Mouse (Mus musculus): ENCODE measurements at regions not wholly inside any gene's neighbourhood (a gene's known extent, or its start where the extent isn't known, plus 50 kb on each side); places are given as distances from the start of the nearest gene placed in this dataset.
A peak's percentile ranks its signal among the peaks of the same experiment; 100 is the strongest.

DNA sequence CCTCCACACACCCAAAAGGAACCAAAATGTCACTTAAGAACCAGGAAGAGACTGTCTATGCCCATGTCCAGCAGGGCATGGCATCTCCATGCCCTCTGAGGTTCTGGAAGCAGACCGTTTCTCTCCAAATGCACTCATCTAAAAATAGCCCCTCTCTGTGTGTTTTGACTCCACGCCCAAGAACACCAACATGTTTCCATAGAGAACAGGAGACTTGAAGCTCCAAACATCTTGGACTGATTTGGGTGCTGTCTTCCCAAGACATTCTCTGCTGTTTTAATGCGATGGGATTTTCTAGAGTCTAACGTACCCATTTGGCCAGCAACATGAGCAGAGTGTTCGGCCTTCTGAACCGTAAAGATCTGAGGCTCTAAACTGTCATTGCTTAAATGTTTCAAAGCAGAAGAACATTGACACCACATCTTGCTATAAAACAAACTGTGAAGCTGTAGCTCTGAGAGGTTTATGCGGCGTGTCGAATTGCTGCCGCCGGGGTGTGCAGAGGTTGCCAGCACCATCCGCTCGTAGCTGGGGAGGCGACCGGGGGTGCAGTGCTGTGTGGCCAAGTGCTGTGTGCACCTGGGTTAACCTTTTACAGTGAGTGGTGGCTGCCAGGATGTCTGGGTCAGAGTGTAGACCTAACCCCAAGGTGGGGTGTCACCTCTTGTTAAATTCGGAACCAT lies 78.8 kb upstream of the Actrt2 start:
- no peak for TF ChIP-seq CTCF (IDR thresholded peaks at IDR 0.05; ENCODE audit: low read depth)
- WGBS, result 74% methylated on average over 16 of the region's 16 CpGs
- H3K4me2 ChIP-seq (ENCODE audit: low read depth, low read length), result no peak overlapping the region
- no peak overlapping the region for H3K4me3 ChIP-seq (ENCODE audit: low read length)
- DNase-seq (ENCODE audit: low spot score), result no peak
- H3K9ac ChIP-seq (replicated peaks; ENCODE audit: low read length), result no peak overlapping the region
- H3K36me3 ChIP-seq (ENCODE audit: insufficient read depth, low read length), result no peaks in the 10 kb centered on the region
- H3K27me3 ChIP-seq (ENCODE audit: insufficient read depth, low read length), result no peaks in the 10 kb centered on the region; the same call in 1 of the 2 replicates
- H3K9me3 ChIP-seq (ENCODE audit: low read length), result no peaks in the 10 kb centered on the region
- no peaks in the 10 kb centered on the region for H3K4me1 ChIP-seq (ENCODE audit: insufficient read depth, low read length)
- H3K27ac ChIP-seq, result no peak overlapping the region
- no peak for ATAC-seq

DNA sequence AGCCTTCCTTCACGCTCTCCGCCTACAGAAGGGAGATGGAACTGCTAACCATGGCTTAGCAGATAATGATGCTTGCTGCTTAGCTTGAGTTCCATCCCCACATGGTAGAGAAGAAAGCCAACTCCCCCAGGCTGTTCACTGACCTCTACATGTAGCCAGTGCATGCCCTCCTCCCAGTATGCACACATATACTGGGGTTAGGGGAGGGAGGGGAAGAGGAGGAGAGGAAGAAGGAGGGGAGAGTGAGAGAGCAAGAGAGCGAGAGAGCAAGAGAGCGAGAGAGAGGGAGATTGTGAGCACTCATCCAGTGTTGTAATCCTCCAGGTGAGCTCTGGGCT lies 79.3 kb upstream of the Actrt2 start:
- no peak for TF ChIP-seq CTCF (IDR thresholded peaks at IDR 0.05; ENCODE audit: low read depth)

DNA sequence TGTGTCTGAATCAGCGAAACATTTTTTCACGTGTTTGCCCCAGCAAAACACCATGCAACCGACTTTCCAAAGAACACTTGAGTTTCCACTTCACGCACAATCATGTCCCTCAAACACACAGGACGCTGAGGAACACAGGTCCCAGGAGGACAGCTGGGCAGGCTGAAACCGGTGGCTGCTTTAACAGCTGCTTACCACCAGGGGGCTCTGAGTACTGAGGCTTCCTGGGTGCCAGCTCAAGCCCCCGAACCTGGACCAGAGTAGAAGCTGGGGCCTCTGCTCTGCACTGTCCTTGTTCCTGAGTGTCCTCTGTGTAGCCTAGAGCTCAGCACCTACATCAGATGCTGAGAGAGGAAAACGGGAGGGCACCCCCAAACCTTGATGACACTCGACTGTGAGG lies 81.5 kb upstream of the Actrt2 start:
- Histone ChIP-seq H3K4me1 (ENCODE audit: insufficient read depth, low read length) (no peaks in the 10 kb centered on the region), H3K36me3 (ENCODE audit: insufficient read depth, low read length) (no peaks in the 10 kb centered on the region), H3K4me3 (ENCODE audit: low read length) (no peak overlapping the region), H3K9me3 (ENCODE audit: low read length) (no peaks in the 10 kb centered on the region), H3K4me2 (ENCODE audit: low read depth, low read length) (no peak overlapping the region), H3K27ac (no peak overlapping the region), H3K9ac (replicated peaks; ENCODE audit: low read length) (no peak overlapping the region), H3K27me3 (ENCODE audit: insufficient read depth, low read length) (no peaks in the 10 kb centered on the region)
- DNase-seq (ENCODE audit: low spot score) (peak; percentile 67), ATAC-seq (no peak)
- TF ChIP-seq CTCF (IDR thresholded peaks at IDR 0.05; ENCODE audit: low read depth), result peak; percentile 75
- WGBS, result 44% methylated on average over 9 of the region's 9 CpGs

More for the DNA sequence above, 79.3 kb upstream of the Actrt2 start:
- DNase-seq (ENCODE audit: low spot score), result no peak
- Histone ChIP-seq H3K27ac (no peak overlapping the region), H3K27me3 (ENCODE audit: insufficient read depth, low read length) (no peaks in the 10 kb centered on the region; the same call in 1 of the 2 replicates), H3K4me2 (ENCODE audit: low read depth, low read length) (no peak overlapping the region), H3K9ac (replicated peaks; ENCODE audit: low read length) (no peak overlapping the region), H3K4me1 (ENCODE audit: insufficient read depth, low read length) (no peaks in the 10 kb centered on the region), H3K4me3 (ENCODE audit: low read length) (no peak overlapping the region), H3K36me3 (ENCODE audit: insufficient read depth, low read length) (no peaks in the 10 kb centered on the region), H3K9me3 (ENCODE audit: low read length) (no peaks in the 10 kb centered on the region)
- 83% methylated on average over 4 of the region's 4 CpGs for WGBS
- ATAC-seq, result no peak

DNA sequence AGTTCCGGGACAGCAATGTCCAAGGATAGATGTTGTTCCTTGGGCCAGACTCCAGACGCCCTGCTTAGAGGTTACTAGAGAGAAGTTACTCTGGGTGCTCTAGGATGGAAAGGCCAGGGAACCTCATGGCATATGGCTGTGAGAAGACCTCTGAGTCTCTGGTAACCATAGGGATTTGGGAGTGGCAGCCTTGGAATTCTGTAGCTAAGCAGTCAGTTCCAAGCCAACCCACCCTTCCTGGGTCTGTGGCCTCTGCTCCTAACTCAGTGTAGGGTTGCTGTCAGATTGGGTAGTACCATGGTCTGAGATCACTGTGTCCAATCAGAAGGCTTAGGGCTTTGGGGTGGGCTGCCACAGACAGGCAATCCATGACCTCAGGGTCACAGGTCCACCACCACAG lies 82.3 kb upstream of the Actrt2 start:
- DNase-seq (ENCODE audit: low spot score) (no peak), ATAC-seq (no peak)
- Histone ChIP-seq H3K4me1 (ENCODE audit: insufficient read depth, low read length) (no peaks in the 10 kb centered on the region), H3K36me3 (ENCODE audit: insufficient read depth, low read length) (no peaks in the 10 kb centered on the region), H3K4me3 (ENCODE audit: low read length) (no peak overlapping the region), H3K9me3 (ENCODE audit: low read length) (no peaks in the 10 kb centered on the region), H3K27ac (no peak overlapping the region), H3K4me2 (ENCODE audit: low read depth, low read length) (no peak overlapping the region), H3K9ac (replicated peaks; ENCODE audit: low read length) (no peak overlapping the region), H3K27me3 (ENCODE audit: insufficient read depth, low read length) (no peaks in the 10 kb centered on the region)
- WGBS, result 98% methylated on average over 2 of the region's 2 CpGs
- no peak for TF ChIP-seq CTCF (IDR thresholded peaks at IDR 0.05; ENCODE audit: low read depth)

DNA sequence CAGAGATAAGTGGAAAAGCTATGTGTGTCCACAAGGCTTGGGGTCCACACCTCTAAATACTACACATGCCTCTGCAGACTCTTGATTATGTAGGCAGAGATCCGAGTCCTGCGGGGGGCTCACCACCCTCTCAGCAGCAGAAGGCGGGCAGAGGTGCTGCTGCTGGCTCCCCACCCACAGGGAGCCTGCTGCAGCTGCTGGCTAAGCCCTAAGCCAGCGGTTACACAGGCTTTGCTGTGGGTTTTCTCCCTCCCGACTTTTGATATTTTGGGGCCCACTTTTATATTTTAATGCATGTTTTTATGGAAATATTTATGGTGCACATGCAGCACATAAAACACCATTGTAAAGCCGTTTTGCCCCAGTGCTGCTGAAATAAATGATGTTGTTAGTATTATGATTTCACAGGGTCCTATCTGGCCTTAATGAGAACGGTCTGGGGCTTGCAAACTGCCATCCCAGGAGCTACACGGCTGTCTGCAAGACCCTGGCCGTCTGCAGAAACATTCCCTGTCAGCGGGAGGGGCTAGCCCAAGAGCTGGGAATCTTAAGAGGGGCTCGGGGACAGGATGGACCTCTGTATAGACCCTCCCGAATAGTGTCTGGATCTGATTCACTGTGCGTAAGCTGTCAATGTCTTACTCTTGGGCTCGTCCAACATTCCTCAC lies 82.9 kb upstream of the Actrt2 start:
- Histone ChIP-seq H3K4me1 (ENCODE audit: insufficient read depth, low read length) (no peaks in the 10 kb centered on the region), H3K27ac (no peak overlapping the region), H3K9ac (replicated peaks; ENCODE audit: low read length) (no peak overlapping the region), H3K36me3 (ENCODE audit: insufficient read depth, low read length) (no peaks in the 10 kb centered on the region), H3K4me2 (ENCODE audit: low read depth, low read length) (no peak overlapping the region), H3K9me3 (ENCODE audit: low read length) (no peaks in the 10 kb centered on the region), H3K27me3 (ENCODE audit: insufficient read depth, low read length) (no peaks in the 10 kb centered on the region), H3K4me3 (ENCODE audit: low read length) (no peak overlapping the region)
- TF ChIP-seq CTCF (IDR thresholded peaks at IDR 0.05; ENCODE audit: low read depth), result no peak
- DNase-seq (ENCODE audit: low spot score) (no peak), ATAC-seq (no peak)
- WGBS, result 56% methylated on average over 14 of the region's 14 CpGs

DNA sequence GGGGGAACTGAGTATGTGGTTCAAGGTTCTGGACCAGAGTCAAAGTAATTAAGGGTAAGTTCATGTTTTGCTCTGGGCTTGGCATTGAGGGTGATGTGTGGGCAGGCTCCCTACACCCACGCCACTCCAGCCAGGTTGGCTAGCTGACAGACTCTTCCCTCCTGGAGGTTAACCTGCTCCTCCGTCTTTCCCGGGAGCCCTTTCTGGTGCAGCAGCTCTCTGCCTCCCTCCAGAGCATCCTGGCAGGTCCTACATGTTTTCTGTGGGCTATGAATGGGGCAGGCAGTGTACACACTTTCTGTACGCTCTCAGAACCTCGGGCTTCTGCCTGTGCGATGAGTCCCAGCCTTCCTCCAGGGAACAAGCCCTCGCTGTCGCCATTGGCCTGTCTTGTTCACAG lies 82.8 kb upstream of the Ttc34 start:
- DNase-seq (ENCODE audit: low spot score) (peak; percentile 46), ATAC-seq (no peak)
- Histone ChIP-seq H3K9me3 (ENCODE audit: low read length) (no peaks in the 10 kb centered on the region), H3K9ac (replicated peaks; ENCODE audit: low read length) (no peak overlapping the region), H3K27ac (no peak overlapping the region), H3K4me2 (ENCODE audit: low read depth, low read length) (no peak overlapping the region), H3K27me3 (ENCODE audit: insufficient read depth, low read length) (no peaks in the 10 kb centered on the region), H3K36me3 (ENCODE audit: insufficient read depth, low read length) (no peaks in the 10 kb centered on the region), H3K4me3 (ENCODE audit: low read length) (no peak overlapping the region), H3K4me1 (ENCODE audit: insufficient read depth, low read length) (no peaks in the 10 kb centered on the region)
- peak; percentile 65 for TF ChIP-seq CTCF (IDR thresholded peaks at IDR 0.05; ENCODE audit: low read depth)
- 60% methylated on average over 8 of the region's 8 CpGs for WGBS
